Mouse (Mus musculus) testis, postnatal 10 days (tissue): Measurements from ENCODE around the gene Apol7e.
"Not testable (repeated sequence)": the region's sequence is repeated elsewhere in the genome, so short reads cannot be mapped to it uniquely, and the experiment has no call there.

Source experiments
- DNase-seq: peaks from one replicate; pipeline ENCODE4 v3.0.0; 2021; ENCODE audit warnings: low spot score

The Apol7e gene

DNA sequence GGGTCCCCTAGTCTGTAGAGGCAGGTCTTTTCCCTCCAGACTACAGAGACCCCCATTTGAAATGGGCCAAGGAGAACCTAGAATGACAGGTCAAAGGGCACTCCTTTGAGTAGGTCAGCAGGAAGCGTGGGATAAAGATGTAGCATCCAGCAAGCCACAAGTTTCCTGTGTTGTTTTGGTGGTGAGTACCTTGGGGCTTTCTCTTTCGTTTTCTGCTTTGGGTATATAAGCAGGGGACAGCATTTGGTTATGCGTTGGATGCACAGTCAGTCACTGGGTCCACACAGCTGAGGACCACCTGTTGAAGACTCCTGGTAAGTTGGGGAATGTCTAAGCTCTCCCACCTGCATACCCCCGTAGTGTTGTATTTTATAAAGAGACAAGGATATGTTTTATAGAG lies at the start of gene Apol7e:
Apol7e (plus strand) TSS at position 202 of the 400 bp plus-strand sequence.
- not testable (repeated sequence) for DNase-seq

DNA sequence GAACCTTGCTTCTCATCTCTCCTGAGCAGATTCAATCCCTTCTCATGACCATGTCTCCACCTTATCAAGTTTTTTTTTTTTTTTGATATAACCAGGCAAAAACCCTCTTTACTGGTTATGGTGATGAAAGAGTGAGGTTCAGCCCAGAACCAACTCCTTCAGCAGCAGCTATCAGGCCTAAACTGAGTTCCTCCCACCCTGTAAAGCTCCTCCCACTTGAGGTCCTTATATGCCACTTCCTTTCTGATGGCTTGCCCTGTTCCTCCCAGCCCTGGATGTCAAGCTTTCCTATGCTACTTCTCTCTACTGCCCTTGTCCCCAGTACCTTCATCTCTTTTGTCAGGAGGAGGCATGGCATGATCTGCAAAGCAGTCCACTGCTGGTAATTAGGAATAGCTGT lies 47.5 kb upstream of the Apol7e start:
- DNase-seq, result not testable (repeated sequence)

- DNase-seq, result not testable (repeated sequence)
Observed at GRCm38 (mm10) chr15:77659773-77660172, 38.9 kb upstream of the Apol7e start.

- not testable (repeated sequence) for DNase-seq
Observed at GRCm38 (mm10) chr15:77661841-77662240, 36.8 kb upstream of the Apol7e start.

DNA sequence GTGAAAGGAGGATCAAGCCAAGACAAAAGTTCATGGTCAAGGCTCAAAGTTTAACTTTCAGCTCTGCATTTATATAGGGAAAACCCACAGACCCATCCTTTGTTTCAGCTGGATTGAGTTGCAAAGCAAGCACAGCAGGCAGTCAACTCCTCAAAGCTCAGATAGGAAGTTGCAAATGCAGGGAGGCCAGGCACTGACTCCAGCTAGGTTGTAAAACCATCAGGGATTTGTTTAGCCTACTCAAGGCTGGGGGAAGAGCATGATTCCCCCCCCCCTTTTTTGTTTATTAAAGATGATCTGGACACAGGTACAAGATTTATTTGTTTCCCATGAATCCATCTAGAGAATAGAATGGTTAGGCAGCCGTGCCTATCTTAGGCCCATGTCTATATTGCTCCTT lies 24.6 kb upstream of the Apol7e start:
- not testable (repeated sequence) for DNase-seq

DNA sequence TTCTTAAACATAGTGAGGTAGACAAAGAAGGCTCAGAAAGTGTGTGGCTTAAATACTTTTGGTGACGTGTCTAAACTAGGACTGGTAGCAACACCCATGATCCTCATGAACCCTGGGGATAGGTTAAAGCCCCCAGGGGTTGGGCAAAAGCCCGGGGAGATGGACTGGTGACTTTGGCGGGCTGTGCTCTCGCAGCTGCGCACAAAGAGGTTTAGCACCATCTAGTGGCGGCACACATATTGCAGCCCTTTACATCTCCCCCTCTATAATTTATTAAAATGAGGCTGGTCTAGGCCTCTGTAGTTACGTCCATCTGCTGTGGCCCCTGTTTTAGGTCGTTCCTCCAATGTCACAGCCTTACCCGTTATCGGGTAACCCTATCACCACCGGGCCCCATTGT lies 14.7 kb upstream of the Apol7e start:
- peak; percentile 75 for DNase-seq

GRCm38 (mm10) chr15:77691532-77692311 lies 6.9 kb upstream of the Apol7e start:
- DNase-seq, result not testable (repeated sequence)

GRCm38 (mm10) chr15:77694687-77695295 lies 3.9 kb upstream of the Apol7e start:
- not testable (repeated sequence) for DNase-seq

GRCm38 (mm10) chr15:77705306-77705705 lies 6.6 kb downstream of the Apol7e start:
- DNase-seq, result not testable (repeated sequence)

GRCm38 (mm10) chr15:77708936-77709335 lies 10.3 kb downstream of the Apol7e start:
- not testable (repeated sequence) for DNase-seq

DNA sequence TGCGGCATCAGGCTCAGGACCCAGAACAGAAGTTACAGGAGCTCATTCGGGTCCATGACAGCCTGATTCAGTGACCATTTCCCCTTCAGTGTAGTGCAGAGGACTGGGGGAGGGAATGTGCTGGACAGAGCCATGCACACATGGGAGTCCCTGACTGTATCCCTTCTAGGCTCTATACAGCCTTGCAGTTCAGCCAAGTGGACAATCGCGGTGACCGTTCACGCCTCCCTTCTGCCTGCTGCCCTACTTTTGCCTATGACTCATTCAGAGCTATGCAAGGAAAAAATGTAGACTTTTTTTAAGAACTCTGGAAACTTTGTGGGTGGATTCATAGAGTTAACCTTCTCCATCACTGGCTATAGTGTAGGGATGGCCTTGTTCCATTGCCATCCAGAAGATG lies 19.6 kb downstream of the Apol7e start:
- DNase-seq, result not testable (repeated sequence)

DNA sequence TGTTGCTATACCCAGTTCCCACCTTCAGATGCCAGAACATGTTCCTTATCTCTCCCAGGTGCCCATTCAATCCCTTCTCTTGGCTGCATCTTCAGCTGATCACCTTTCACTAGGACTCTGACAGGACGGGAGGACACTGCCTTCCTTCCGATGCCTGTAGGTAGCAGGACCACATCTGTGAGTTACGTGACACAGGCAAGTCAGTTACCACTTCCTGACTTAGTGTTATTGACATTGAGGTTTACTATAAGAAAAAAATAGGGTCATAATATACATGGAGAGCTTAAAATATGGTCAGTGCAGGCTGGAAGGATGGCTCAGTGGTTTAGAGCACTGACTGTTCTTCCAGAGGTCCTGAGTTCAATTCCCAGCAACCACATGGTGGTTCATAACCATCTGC lies 22.9 kb downstream of the Apol7e start:
- DNase-seq, result not testable (repeated sequence)

GRCm38 (mm10) chr15:77724208-77724911 lies 25.7 kb downstream of the Apol7e start:
- DNase-seq, result not testable (repeated sequence)

GRCm38 (mm10) chr15:77725393-77726020 lies 26.9 kb downstream of the Apol7e start:
- not testable (repeated sequence) for DNase-seq

- not testable (repeated sequence) for DNase-seq
Observed at GRCm38 (mm10) chr15:77727139-77727538, 28.5 kb downstream of the Apol7e start.

- not testable (repeated sequence) for DNase-seq
Observed at GRCm38 (mm10) chr15:77727745-77728144, 29.1 kb downstream of the Apol7e start.

DNA sequence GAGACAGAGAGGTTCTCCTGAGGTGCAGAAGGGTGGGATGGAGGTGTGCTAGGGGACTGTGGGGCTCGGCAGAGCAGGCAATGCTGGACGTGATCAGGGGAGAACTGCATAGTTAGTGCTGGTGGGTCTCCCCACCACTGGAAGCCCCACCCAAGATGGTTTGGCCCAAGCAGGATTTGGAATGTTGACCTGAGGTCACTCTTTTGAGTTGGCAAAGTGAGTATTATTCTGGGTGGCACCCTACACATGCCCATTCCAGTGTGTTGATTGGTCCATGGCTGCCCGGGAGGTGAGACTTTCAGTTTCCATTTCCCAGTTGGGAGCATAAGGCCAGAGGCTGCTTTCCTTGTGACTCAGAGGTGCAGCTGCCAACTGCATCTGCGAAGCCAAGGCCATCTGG lies 30.1 kb downstream of the Apol7e start, which contains the start of gene Apol9b:
Apol9b (plus strand) TSS at position 301 of the 400 bp plus-strand sequence.
- not testable (repeated sequence) for DNase-seq

DNA sequence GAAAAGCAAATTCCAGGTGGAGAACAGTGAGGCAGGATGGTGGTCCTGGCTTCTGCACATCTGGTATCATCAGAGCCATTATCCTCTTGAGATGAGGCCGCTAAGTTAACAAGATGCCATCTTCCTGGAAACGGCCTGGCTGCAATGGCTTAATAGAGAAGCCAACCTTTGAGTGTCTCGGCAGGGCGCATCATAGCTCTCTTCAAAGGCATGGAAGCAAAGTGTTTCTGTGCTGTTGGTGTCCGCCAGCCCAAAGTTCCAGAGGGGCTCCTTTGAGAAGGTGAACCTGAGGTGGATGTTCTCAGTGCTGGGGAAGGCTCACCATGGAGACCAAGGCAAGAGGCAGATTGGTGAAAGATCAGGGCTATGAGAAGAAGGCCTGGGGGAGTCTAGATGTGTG lies 32.9 kb downstream of the Apol7e start:
- no peak for DNase-seq

- DNase-seq, result not testable (repeated sequence)
Observed at GRCm38 (mm10) chr15:77732851-77733250, 34.2 kb downstream of the Apol7e start.

GRCm38 (mm10) chr15:77733380-77733779 lies 34.7 kb downstream of the Apol7e start:
- not testable (repeated sequence) for DNase-seq

DNA sequence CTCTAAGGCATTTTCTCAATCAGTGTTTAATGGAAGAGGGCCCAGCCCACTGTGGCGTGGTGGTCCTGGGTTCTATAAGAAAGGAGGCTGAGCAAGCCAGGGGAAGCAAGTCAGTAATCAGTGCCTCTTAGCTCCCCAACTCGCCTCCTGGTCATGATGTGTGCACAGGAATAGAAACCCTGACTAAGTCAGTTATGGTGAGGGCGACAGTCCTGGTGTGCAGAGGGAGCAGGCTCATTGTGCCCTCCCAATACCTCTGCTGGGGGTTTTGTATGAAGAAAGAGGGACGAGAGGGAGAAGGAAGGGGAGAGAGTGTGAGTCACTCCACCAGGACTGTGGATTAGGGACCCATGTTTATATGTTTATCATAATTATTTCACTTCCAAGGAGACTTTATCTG lies 35.2 kb downstream of the Apol7e start:
- DNase-seq, result not testable (repeated sequence)
